Mouse (Mus musculus) liver, postnatal 0 days (tissue): ENCODE results near the gene Map3k7cl. TPM values are rescaled to one million over a fixed set of nuclear protein-coding genes. Genes with fewer than 3 reads are reported as not detected.

ENCODE experiments used
- ATAC-seq: fragments of 200-750 bp; cut with Nextera tagmentation; 2 replicates; pipeline ENCODE4 v1.8.0; 2017; ENCODE audit warnings: mild to moderate bottlenecking, moderate library complexity
- DNase-seq: peaks from one replicate; pipeline ENCODE4 v3.0.0-alpha.2; 2016
- H3K27ac ChIP-seq: fragments of 300-500 bp; sonication (generic); 2 replicates; pipeline ENCODE4 v1.5.1; 2014; ENCODE audit warnings: antibody characterized with exemption, moderate library complexity, mild to moderate bottlenecking, low read depth
- H3K27me3 ChIP-seq: fragments of 300-500 bp; sonication (generic); 2 replicates; pipeline ENCODE4 v1.6.1; 2014; ENCODE audit warnings: low read length, control low read depth, mixed read lengths; ENCODE audit not compliant: insufficient read depth
- H3K36me3 ChIP-seq: fragments of 300-500 bp; sonication (generic); replicated peaks from 2 replicates; pipeline ENCODE4 v1.6.1; 2014; ENCODE audit warnings: mild to moderate bottlenecking, control low read depth, low read length, moderate library complexity, mixed read lengths; ENCODE audit not compliant: insufficient read depth
- H3K4me1 ChIP-seq: fragments of 300-500 bp; sonication (generic); 2 replicates; pipeline ENCODE4 v1.6.1; 2014; ENCODE audit warnings: antibody characterized with exemption, mild to moderate bottlenecking, control low read depth; ENCODE audit not compliant: insufficient read depth
- H3K4me2 ChIP-seq: fragments of 300-500 bp; sonication (generic); 2 replicates; pipeline ENCODE4 v1.6.1; 2014; ENCODE audit warnings: low read depth, mild to moderate bottlenecking, low read length, moderate library complexity, mixed read lengths
- H3K4me3 ChIP-seq: fragments of 300-500 bp; sonication (generic); 2 replicates; pipeline ENCODE4 v1.5.1; 2014; ENCODE audit warnings: low read depth, low read length
- H3K9ac ChIP-seq: fragments of 300-500 bp; sonication (generic); replicated peaks from 2 replicates; pipeline ENCODE4 v1.6.1; 2014; ENCODE audit warnings: mild to moderate bottlenecking, moderate library complexity
- H3K9me3 ChIP-seq: fragments of 300-500 bp; sonication (generic); 2 replicates; pipeline ENCODE4 v1.6.1; 2016; ENCODE audit warnings: mild to moderate bottlenecking, control low read depth, low read length, mixed read lengths
- CTCF ChIP-seq: sonication (generic); IDR thresholded peaks from 2 replicates; pipeline ENCODE4 v1.5.1; 2016; ENCODE audit warnings: antibody characterized with exemption, low read depth
- EP300 ChIP-seq: IDR thresholded peaks from 2 replicates; pipeline ENCODE4 v1.6.1; 2016; ENCODE audit warnings: antibody characterized with exemption, low read depth, mild to moderate bottlenecking
- WGBS: fragments of 180-500 bp; shearing (Covaris S2); extraction: QIAGEN DNeasy Blood & Tissue Kit; methylation state at CpG from one replicate; pipeline ENCODE4 v1.1.7; 2014; ENCODE audit not compliant: insufficient replicate concordance; 5-methylcytosine and 5-hydroxymethylcytosine counted together
- polyA plus RNA-seq: library from polyadenylated mRNA; unstranded; fragments of >200 nt; fragmentation: Nextera tagmentation; extraction: Ambion mirVana; gene quantifications from 2 replicates; pipeline ENCODE4 v1.2.1, GENCODE M21; 2015

Map3k7cl gene
- polyA plus RNA-seq, 1 experiment from 2014 or later, result not detected

DNA sequence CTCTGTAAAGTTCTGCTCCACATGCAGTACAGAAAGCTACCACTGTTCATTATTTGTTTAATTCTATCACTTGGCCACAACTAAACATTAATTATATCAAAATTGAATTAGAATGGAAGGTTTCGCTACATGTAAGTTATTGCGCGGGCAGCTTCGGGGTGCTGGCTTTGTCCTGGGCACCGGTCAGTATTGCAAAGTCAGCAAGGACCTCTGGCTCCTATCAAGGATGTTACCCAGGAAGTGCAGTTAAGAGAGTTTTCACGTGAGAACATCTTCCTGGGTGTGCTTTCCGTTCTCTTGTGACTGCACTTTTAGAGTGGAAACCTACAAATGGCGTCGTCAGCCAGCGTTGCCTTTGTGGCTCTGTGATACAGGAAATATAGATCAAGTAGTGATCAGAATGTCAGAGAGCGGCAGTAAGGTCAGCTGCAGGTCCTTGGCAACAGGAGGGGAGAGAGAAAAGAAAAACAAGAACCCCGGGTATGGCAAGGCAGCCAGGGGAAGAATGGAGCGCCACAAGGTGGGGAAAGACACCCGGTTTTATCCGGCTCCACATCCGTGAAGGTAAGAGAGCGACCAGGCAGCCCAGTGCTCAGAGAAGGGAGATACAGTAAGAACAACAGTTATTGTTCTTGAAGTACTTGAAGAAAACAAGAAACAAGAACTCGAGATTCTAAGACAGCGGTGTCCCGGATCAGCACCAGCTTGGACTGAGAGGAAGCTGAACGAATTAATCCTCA lies 57.6 kb downstream of the Map3k7cl start:
- Histone ChIP-seq H3K4me1 (peaks cover 6% of the 10 kb centered on the region; the same call in 1 of the 2 replicates), H3K36me3 (no peaks in the 10 kb centered on the region), H3K9me3 (no peaks in the 10 kb centered on the region), H3K4me2 (peak overlapping the region; percentile 59), H3K27me3 (no peaks in the 10 kb centered on the region), H3K9ac (no peak overlapping the region), H3K27ac (peak overlapping the region; percentile 97), H3K4me3 (no peak overlapping the region)
- WGBS, result 72% methylated on average over 21 of the region's 21 CpGs
- TF ChIP-seq CTCF (no peak), EP300 (no peak)
- ATAC-seq, result no peak
- no peak for DNase-seq

GRCm38 (mm10) chr16:87611420-87611819 lies 58.3 kb downstream of the Map3k7cl start:
- Histone ChIP-seq H3K4me2 (peak overlapping the region; percentile 59), H3K27ac (peak overlapping the region; percentile 97), H3K4me1 (peaks cover 6% of the 10 kb centered on the region; the same call in 1 of the 2 replicates), H3K4me3 (no peak overlapping the region), H3K9ac (no peak overlapping the region), H3K9me3 (no peaks in the 10 kb centered on the region), H3K27me3 (no peaks in the 10 kb centered on the region), H3K36me3 (no peaks in the 10 kb centered on the region)
- WGBS, result 55% methylated on average over 14 of the region's 14 CpGs
- ATAC-seq (peak; percentile 89), DNase-seq (peak; percentile 51)
- no peak for TF ChIP-seq CTCF
- TF ChIP-seq EP300, result peak; percentile 65; the same call in 1 of the 2 replicates

DNA sequence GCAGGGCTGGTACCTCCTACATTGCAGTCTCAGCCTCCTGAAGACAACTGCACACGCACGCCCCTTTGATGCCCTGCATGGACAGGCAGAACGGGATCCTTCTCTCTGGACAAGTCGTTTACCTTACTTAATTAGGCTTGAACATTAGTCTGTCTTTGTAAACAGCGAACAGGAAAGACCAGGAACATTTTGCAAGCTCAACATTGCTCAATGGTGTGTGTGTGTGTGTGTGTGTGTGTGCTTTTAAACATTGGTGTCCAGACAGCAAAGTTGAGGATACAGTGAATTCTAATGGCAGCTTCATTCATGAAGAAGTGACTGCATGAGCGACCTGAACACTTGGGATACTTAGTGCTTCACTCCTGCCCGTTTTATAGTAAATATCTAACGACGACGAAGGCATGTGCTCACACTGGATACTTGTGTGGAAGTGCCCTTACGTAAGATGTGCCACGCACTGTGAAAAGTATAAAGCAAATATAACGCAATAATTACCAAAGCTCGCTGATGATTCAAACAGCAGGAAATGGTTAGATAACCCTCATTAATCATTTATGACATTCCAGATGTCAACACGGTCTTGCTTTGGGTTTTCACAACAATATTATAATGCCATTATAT lies 59.2 kb downstream of the Map3k7cl start:
- H3K27me3 ChIP-seq, result no peaks in the 10 kb centered on the region
- H3K36me3 ChIP-seq, result no peaks in the 10 kb centered on the region
- peaks cover 6% of the 10 kb centered on the region; the same call in 1 of the 2 replicates for H3K4me1 ChIP-seq
- H3K4me3 ChIP-seq, result peak overlapping the region; percentile 15
- DNase-seq (peak; percentile 65), ATAC-seq (peak; percentile 68)
- TF ChIP-seq CTCF (no peak), EP300 (peak; percentile 66)
- H3K9me3 ChIP-seq, result no peaks in the 10 kb centered on the region
- H3K4me2 ChIP-seq, result peak overlapping the region; percentile 59
- H3K9ac ChIP-seq, result peak overlapping the region; percentile 44; the same call in 1 of the 2 replicates
- H3K27ac ChIP-seq, result peak overlapping the region; percentile 97
- WGBS, result 35% methylated on average over 15 of the region's 15 CpGs

DNA sequence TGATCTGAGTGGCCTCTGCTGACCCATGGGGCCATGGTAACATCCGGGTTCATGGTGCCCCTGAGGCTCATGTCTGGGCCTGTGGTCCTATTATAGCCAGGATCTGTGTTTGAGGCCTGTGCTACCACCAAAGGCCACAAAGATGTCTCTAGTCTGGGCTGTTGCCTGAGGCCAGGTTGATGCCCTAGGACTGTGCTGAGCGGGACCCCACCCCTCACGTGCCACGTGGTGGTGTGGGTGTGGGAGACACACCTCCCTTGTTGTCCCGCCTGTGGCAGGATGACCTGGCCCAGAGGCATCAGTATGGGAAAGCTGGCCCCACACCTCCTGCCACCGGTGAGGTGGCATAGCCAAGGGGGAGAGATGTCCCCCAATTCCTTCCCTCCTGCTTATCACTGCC lies 64.2 kb downstream of the Map3k7cl start:
- H3K9ac ChIP-seq, result no peak overlapping the region
- no peak overlapping the region for H3K4me2 ChIP-seq
- H3K9me3 ChIP-seq, result no peaks in the 10 kb centered on the region
- 77% methylated on average over 6 of the region's 6 CpGs for whole genome bisulfite sequencing
- H3K36me3 ChIP-seq, result no peaks in the 10 kb centered on the region
- no peak for TF ChIP-seq EP300
- no peak for TF ChIP-seq CTCF
- DNase-seq (no peak), ATAC-seq (no peak)
- no peaks in the 10 kb centered on the region for H3K4me1 ChIP-seq
- H3K27me3 ChIP-seq, result no peaks in the 10 kb centered on the region
- H3K27ac ChIP-seq, result no peak overlapping the region
- H3K4me3 ChIP-seq, result no peak overlapping the region

- H3K4me1 ChIP-seq, result no peaks in the 10 kb centered on the region
- no peak for ATAC-seq
- TF ChIP-seq CTCF, result no peak
- no peak for TF ChIP-seq EP300
- H3K9me3 ChIP-seq, result peaks cover 5% of the 10 kb centered on the region
- no peaks in the 10 kb centered on the region for H3K27me3 ChIP-seq
- H3K27ac ChIP-seq, result no peak overlapping the region
- no peaks in the 10 kb centered on the region for H3K36me3 ChIP-seq
- WGBS, result 86% methylated on average over 3 of the region's 3 CpGs
- no peak for DNase-seq
- no peak overlapping the region for H3K4me3 ChIP-seq
- no peak overlapping the region for H3K9ac ChIP-seq
- H3K4me2 ChIP-seq, result no peak overlapping the region
These were observed 68.1 kb downstream of the Map3k7cl start for GRCm38 (mm10) chr16:87621246-87621645.

DNA sequence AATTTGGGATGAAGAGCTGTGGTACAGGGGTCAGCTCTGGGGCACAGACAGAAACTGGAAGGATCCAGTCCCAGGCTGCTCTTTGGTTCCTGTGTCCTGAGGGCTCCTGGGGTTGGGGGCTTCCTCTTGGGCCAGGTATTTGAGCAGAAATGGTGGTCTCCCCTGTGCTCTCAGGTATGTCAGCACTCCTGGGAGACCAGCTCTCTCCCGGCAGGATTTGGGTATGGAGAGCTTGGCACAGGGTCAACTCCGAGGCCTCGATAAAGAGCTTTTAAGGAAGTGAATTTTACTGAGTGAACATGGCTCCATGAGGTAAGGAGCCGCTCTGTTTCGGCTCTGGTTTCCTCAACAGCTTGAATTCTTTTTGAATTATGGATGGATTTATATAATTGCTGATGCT lies 70.8 kb downstream of the Map3k7cl start:
- H3K4me3 ChIP-seq, result no peak overlapping the region
- TF ChIP-seq EP300 (no peak), CTCF (no peak)
- H3K36me3 ChIP-seq, result no peaks in the 10 kb centered on the region
- no peaks in the 10 kb centered on the region for H3K4me1 ChIP-seq
- DNase-seq, result no peak
- no peak overlapping the region for H3K27ac ChIP-seq
- no peaks in the 10 kb centered on the region for H3K27me3 ChIP-seq
- peaks cover 11% of the 10 kb centered on the region for H3K9me3 ChIP-seq
- ATAC-seq, result no peak
- H3K9ac ChIP-seq, result no peak overlapping the region
- WGBS, result 73% methylated on average over 5 of the region's 5 CpGs
- no peak overlapping the region for H3K4me2 ChIP-seq
